Mouse (Mus musculus) heart, adult 18-20 months (tissue): Measurements from ENCODE around the gene Mstn. TPM values are rescaled to one million over a fixed set of nuclear protein-coding genes. Genes with fewer than 3 reads are reported as not detected.

ENCODE experiments used
- DNase-seq, 2 experiments: peaks; one replicate each; pipeline ENCODE4 v3.0.0; 2021 to 2022; ENCODE audit warnings: mixed read lengths in 1 of 2
- total RNA-seq, 2 experiments: library from RNA; stranded (reverse); gene quantifications; 2 replicates each; pipeline ENCODE4 v1.2.3; 2021

The Mstn gene
- total RNA-seq, 2 experiments from 2014 or later = 0.30 to 0.39 TPM

DNA sequence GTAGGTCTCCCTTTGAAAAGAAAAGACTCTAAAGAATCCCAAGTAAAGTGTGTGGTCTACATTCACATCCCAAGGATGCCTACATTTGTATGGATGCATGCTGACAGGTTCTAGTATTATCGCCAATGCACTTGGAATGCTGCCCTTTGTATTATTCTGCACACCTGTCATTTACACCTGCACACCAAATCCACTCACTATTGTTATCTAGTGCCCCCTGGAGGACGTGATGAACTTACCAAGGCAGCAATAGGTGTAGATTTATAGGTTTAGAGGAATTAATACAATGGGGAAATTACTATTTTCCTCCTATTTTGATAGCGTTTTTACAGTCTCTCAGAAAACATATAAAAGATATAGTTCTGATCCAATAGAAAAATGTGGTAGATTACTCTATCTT is 31.7 kb downstream of the Mstn start:
- DNase-seq = no peak

GRCm38 (mm10) chr1:53110561-53110960 is 49.1 kb downstream of the Mstn start:
- DNase-seq = peak; percentile 18 to 52

Other genes starting within 250 kb of the Mstn start
- gene Inpp1, start 244.0 kb upstream of the Mstn start, total RNA-seq = 10 to 100 TPM; 16.3 to 16.8 TPM
- gene Hibch, start 216.7 kb upstream of the Mstn start, total RNA-seq = 10 to 100 TPM; 86.2 to 91.2 TPM
- gene 1700019D03Rik, start 41.5 kb upstream of the Mstn start, total RNA-seq = 1 to 10 TPM; 1.1 TPM
- not detected for gene 1700019A02Rik, start 126.0 kb downstream of the Mstn start, total RNA-seq
- 10 to 100 TPM; 12.3 to 14.9 TPM for gene Pms1, start 235.4 kb downstream of the Mstn start, total RNA-seq
- 10 to 100 TPM; 13.6 to 15.2 TPM for gene Ormdl1, start 235.5 kb downstream of the Mstn start, total RNA-seq
- gene Gm28778, start 235.5 kb downstream of the Mstn start, total RNA-seq = 1 to 10 TPM; 3.1 to 4.4 TPM